Mouse (Mus musculus) lung, postnatal 0 days (tissue): ENCODE results near the gene Pdzd7. TPM values are rescaled to one million over a fixed set of nuclear protein-coding genes. Genes with fewer than 3 reads are reported as not detected.

ENCODE experiments used
- ATAC-seq: fragments of 200-750 bp; cut with Nextera tagmentation; 2 replicates; pipeline ENCODE4 v1.8.0; 2017; ENCODE audit warnings: moderate library complexity
- DNase-seq: peaks from one replicate; pipeline ENCODE4 v3.0.0-alpha.2; 2016; ENCODE audit warnings: low spot score
- H3K27ac ChIP-seq: fragments of 300-500 bp; sonication (generic); 2 replicates; pipeline ENCODE4 v1.5.1; 2014; ENCODE audit warnings: antibody characterized with exemption, mild to moderate bottlenecking, low read length, mixed read lengths
- H3K27me3 ChIP-seq: fragments of 300-500 bp; sonication (generic); replicated peaks from 2 replicates; pipeline ENCODE4 v1.6.1; 2014; ENCODE audit warnings: low read length, mixed read lengths; ENCODE audit not compliant: insufficient read depth
- H3K36me3 ChIP-seq: fragments of 300-500 bp; sonication (generic); 2 replicates; pipeline ENCODE4 v1.6.1; 2014; ENCODE audit warnings: low read length, mixed read lengths; ENCODE audit not compliant: insufficient read depth
- H3K4me1 ChIP-seq: fragments of 300-500 bp; sonication (generic); 2 replicates; pipeline ENCODE4 v1.6.1; 2014; ENCODE audit warnings: antibody characterized with exemption, low read depth, low read length, mixed read lengths; ENCODE audit not compliant: insufficient read depth
- H3K4me2 ChIP-seq: fragments of 300-500 bp; sonication (generic); replicated peaks from 2 replicates; pipeline ENCODE4 v1.6.1; 2014; ENCODE audit warnings: low read depth, mild to moderate bottlenecking, low read length, moderate library complexity, mixed read lengths
- H3K4me3 ChIP-seq: fragments of 300-500 bp; sonication (generic); 2 replicates; pipeline ENCODE4 v1.5.1; 2014; ENCODE audit warnings: low read depth, low read length
- H3K9ac ChIP-seq: fragments of 300-500 bp; sonication (generic); replicated peaks from 2 replicates; pipeline ENCODE4 v1.6.1; 2014; ENCODE audit warnings: low read depth, mild to moderate bottlenecking
- H3K9me3 ChIP-seq: fragments of 300-500 bp; sonication (generic); 2 replicates; pipeline ENCODE4 v1.6.1; 2016; ENCODE audit warnings: low read length, mixed read lengths
- CTCF ChIP-seq: IDR thresholded peaks from 2 replicates; pipeline ENCODE4 v1.5.1; 2016; ENCODE audit warnings: antibody characterized with exemption, mild to moderate bottlenecking
- EP300 ChIP-seq: IDR thresholded peaks from 2 replicates; pipeline ENCODE4 v1.6.1; 2016; ENCODE audit warnings: antibody characterized with exemption, mild to moderate bottlenecking, control low read depth
- WGBS: fragments of 180-500 bp; shearing (Covaris S2); extraction: QIAGEN DNeasy Blood & Tissue Kit; methylation state at CpG from one replicate; pipeline ENCODE4 v1.1.7; 2014; 5-methylcytosine and 5-hydroxymethylcytosine counted together
- polyA plus RNA-seq: library from polyadenylated mRNA; unstranded; fragments of >200 nt; fragmentation: Nextera tagmentation; extraction: Ambion mirVana; gene quantifications from 2 replicates; pipeline ENCODE4 v1.2.1, GENCODE M21; 2015

Pdzd7 gene
- polyA plus RNA-seq, result 0.12 and 0.13 TPM in 2 replicates

DNA sequence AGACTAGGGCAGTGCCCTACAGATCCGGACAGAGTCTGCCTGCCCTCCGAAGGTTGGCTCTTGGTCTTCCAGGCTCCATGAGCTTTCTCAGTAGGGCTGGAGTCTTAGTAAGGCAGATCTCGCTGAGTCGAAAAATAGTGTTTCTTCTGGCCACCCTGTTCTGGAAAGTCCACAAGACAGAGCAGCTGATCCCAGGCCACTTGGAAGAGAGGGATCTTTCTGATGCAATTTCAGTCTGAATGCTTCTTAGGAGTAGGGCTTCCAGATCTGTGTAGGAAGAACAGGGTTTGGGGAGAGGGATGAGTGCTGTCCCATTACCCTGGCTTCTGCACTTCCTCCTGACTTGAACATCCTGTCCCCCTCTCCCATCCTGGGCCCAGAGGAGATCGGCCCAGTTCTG is at the start of gene Pdzd7:
Pdzd7 (minus strand) TSS at position 67 of the 400 bp plus-strand sequence.
- WGBS, result 78% methylated on average over 5 of the region's 5 CpGs
- Histone ChIP-seq H3K36me3 (0 out of 2 replicates have a peak, but pooled peaks cover 6% of the 10 kb centered on the region), H3K9me3 (no peaks in the 10 kb centered on the region), H3K4me3 (peak within 1 kb of the TSS; percentile 57), H3K27ac (peak within 1 kb of the TSS; percentile 99; the same call in 1 of the 2 replicates), H3K4me1 (peaks cover 7% of the 10 kb centered on the region), H3K9ac (0 out of 2 replicates have a peak within 1 kb of the TSS, but pooled peaks have one; percentile 0), H3K4me2 (peak within 1 kb of the TSS; percentile 67), H3K27me3 (peaks cover 17% of the 10 kb centered on the region; the same call in 1 of the 2 replicates)
- no peak for TF ChIP-seq CTCF
- TF ChIP-seq EP300, result no peak
- DNase-seq (no peak), ATAC-seq (no peak)

DNA sequence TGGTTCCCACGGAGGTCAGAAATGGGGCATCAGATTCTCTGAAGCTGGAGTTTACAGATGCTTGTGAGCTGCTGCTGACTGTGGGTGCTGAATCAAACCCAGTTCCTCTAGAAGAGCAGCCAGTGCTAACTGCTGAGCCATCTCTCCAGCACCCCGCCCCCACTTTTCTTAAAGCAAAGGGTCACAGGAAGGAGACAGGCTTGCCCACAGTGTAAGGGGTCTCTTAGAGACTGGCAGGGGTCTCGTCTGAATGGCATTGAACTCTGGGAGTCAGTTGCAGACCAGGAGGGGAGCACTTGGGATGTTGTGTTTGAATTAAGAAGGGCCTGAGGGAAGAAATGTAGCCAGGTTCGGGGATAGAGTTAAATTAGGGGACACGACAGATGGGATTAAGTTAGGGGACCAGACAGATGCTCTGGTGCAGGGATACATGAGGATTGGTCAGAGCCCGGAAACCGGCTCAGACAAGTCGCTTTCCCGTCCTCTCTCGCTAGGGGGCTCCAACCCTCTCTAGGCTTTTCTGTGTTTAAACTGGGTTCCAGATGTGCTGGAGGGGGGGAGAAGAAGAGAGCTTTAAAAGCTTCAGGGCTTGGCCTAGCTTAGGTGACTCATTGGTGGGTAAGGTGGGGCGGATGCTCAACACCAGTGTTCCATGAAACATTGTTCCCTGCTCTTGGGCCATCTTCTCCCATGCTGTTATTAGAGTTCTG is 36.5 kb upstream of the Pdzd7 start:
- peak; percentile 52 for DNase-seq
- Histone ChIP-seq H3K9ac (no peak overlapping the region), H3K36me3 (no peaks in the 10 kb centered on the region), H3K27ac (no peak overlapping the region), H3K4me3 (no peak overlapping the region), H3K4me1 (peaks cover 14% of the 10 kb centered on the region), H3K9me3 (no peaks in the 10 kb centered on the region), H3K4me2 (no peak overlapping the region), H3K27me3 (peaks cover 42% of the 10 kb centered on the region)
- WGBS, result 19% methylated on average over 11 of the region's 11 CpGs
- no peak for ATAC-seq
- TF ChIP-seq EP300, result no peak
- peak; percentile 64 for TF ChIP-seq CTCF

DNA sequence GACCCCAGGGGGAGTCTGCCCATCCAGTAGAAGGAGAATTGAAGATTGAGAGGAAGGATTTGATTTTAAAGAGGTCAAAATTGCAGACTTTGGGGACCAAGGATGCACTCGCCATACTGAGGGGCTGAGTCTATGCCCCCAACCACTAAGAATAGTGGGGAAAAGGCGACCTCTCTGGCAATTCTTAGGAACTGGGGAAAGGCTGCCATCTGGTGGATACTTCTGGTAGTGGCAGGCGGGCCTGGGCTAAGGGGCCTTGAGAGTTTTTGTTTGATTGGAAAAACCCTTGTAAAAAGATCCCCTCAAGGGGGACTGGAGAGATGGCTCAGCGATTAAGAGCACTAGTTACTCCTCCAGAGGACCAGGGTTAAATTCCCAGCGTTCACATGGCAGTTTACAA is 35.8 kb upstream of the Pdzd7 start:
- 3% methylated on average over 5 of the region's 5 CpGs for WGBS
- peak overlapping the region; percentile 12; the same call in 1 of the 2 replicates for H3K4me3 ChIP-seq
- peak overlapping the region; percentile 60 for H3K4me2 ChIP-seq
- H3K27me3 ChIP-seq, result peaks cover 43% of the 10 kb centered on the region
- TF ChIP-seq CTCF (peak; percentile 95), EP300 (no peak)
- H3K9me3 ChIP-seq, result no peaks in the 10 kb centered on the region
- H3K9ac ChIP-seq, result no peak overlapping the region
- ATAC-seq (no peak), DNase-seq (peak; percentile 65)
- no peak overlapping the region for H3K27ac ChIP-seq
- H3K36me3 ChIP-seq, result no peaks in the 10 kb centered on the region
- H3K4me1 ChIP-seq, result peaks cover 19% of the 10 kb centered on the region

DNA sequence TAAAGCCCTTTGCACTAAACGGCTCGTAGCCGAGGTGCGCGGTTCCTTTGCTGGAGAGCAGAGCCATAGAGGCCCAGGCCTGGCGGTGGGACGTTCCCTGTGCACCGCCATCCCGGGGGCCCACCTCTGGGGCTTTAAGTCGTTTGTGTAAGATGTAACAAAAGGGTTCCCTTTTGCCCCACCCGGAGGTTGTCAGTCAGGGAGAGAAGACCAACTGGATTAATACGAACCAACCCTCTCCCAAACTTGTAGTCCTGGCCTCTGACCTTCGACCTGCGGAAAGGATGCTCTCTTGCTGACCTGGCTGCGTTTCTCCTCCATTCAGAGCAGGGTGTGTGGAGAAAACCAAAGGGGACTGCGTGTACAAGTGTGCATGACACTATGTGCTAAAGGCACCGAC is 35.2 kb upstream of the Pdzd7 start:
- DNase-seq, result no peak
- Histone ChIP-seq H3K9me3 (no peaks in the 10 kb centered on the region), H3K27me3 (peaks cover 46% of the 10 kb centered on the region), H3K4me3 (peak overlapping the region; percentile 12; the same call in 1 of the 2 replicates), H3K4me2 (peak overlapping the region; percentile 60), H3K36me3 (no peaks in the 10 kb centered on the region), H3K9ac (no peak overlapping the region), H3K4me1 (peaks cover 20% of the 10 kb centered on the region), H3K27ac (no peak overlapping the region)
- no peak for ATAC-seq
- WGBS, result 4% methylated on average over 17 of the region's 17 CpGs
- TF ChIP-seq EP300 (no peak), CTCF (no peak)

DNA sequence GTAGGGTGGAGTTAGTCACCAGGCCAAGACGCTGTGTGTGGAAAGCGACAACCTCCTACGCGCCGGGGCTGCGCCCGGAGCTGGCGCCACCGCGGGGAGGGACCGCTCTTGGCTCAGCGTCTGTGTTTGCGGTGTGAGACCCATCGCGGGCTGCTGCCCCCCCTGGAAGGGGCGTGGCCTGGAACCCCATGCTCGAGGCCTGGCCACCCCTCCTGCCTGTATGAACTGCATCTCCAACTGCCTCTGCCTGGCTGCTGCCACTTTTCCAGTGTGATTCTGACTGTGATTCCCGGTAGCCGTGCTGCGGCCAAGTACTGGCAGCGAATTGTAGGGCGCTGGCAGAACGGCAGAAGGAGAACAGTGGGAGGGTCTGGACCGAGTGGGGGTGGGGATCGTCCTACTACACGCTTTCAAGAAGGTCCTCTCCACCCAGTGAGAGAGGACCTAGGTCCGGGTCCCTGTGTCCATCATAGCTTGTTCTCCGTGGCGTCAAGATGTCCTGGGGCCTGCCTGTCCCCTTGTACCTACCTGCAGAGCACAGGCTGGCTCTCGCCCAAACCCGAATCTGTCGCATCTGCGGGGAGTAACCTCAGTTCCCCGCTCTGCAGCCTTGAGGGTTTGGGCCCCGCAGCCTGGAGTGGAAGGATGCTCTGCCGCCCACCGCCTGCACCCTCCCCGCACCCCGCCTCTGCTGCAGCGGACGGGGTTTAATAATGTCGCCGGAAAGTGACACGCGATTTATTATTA is 34.4 kb upstream of the Pdzd7 start:
- peak; percentile 74 for ATAC-seq
- DNase-seq, result peak; percentile 86
- Histone ChIP-seq H3K9me3 (no peaks in the 10 kb centered on the region), H3K36me3 (no peaks in the 10 kb centered on the region), H3K4me2 (peak overlapping the region; percentile 60), H3K9ac (no peak overlapping the region), H3K4me1 (peaks cover 23% of the 10 kb centered on the region), H3K27me3 (peaks cover 43% of the 10 kb centered on the region), H3K27ac (peak overlapping the region; percentile 52), H3K4me3 (peak overlapping the region; percentile 12)
- no peak for TF ChIP-seq EP300
- WGBS, result under 1% methylated on average over 45 of the region's 45 CpGs
